Mouse (Mus musculus) megakaryocyte, adult 5-6 weeks (primary cell): ENCODE results near the gene Sesn1. TPM values are rescaled to one million over a fixed set of nuclear protein-coding genes. Genes with fewer than 3 reads are reported as not detected.
A peak's percentile ranks its signal among the peaks of the same experiment; 100 is the strongest.
"Not testable (repeated sequence)": the region's sequence is repeated elsewhere in the genome, so short reads cannot be mapped to it uniquely, and the experiment has no call there.

Source experiments
- ATAC-seq: 2 replicates; pipeline ENCODE4 v1.8.0; 2016; ENCODE audit warnings: mild to moderate bottlenecking, inconsistent platforms; ENCODE audit not compliant: poor library complexity, severe bottlenecking
- total RNA-seq, 2 experiments: library from RNA; stranded (forward) in 1 of 2; stranded (reverse) in 1 of 2; fragments of 153-499, 151-499 nt in 1 of 2; fragments of 221-1000, 200-1000 nt in 1 of 2; gene quantifications; 2 replicates each; pipeline versions ENCODE4 v1.2.3 to v1.2.4; 2015 to 2017

Gene Sesn1
- total RNA-seq, 2 experiments from 2014 or later, result 15.1 to 21.5 TPM

DNA sequence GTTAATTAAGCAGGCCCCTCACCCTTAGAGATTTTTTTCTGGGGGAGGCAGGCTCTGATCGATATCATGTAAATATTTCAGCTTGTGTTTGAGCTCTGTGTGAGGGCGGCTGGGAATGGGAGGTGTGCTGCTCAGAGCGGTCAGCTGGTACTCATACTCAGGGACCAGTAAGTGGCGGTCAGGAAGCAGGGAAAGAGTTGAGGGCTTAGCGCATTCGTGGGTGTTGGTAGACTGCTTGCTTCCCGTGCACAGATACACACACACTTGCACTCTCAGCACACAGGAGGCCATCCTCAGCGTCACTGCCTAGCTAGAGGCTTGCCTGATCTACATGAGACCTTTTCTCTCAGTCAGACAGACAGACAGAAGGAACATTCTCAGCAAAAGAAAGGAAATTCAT lies 91.7 kb downstream of the Sesn1 start:
- ATAC-seq, result no peak

DNA sequence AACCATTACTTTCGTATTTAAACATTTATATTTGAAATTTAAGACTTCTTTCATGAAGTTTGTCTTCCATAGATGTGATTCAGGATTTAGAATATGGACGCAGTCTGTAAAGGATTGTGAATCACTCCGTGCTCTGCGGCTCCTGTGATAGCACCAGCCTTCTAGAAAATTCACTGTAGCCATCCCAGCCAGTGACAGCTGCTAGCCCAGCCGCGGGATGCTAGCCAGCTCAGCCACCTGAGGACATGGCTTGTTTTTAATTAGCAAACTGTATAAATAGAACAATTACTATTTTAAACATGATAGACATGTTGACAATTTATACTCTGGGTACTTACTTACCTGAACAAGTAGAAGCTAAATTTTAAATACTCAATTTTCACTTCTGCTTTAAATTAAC lies 92.1 kb downstream of the Sesn1 start:
- no peak for ATAC-seq

DNA sequence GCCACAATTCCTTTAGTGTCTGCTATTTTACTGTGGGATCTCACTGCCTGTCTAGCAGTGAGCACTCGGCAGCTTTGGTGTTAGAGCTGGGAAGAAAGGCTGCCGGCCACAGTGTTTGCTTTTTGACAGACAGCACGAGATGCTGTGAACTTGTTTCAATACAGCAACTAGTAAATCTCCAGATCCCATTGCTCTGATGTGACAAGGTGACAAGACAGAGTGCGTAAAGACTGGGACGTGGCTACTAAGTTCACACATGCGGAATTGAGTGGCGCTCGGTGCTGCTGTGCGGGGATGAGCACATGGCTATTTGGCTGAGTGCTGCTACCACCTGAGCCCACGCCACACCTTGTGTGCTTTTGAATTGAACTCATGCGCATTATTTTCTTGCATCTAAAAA lies 97.7 kb downstream of the Sesn1 start:
- no peak for ATAC-seq

DNA sequence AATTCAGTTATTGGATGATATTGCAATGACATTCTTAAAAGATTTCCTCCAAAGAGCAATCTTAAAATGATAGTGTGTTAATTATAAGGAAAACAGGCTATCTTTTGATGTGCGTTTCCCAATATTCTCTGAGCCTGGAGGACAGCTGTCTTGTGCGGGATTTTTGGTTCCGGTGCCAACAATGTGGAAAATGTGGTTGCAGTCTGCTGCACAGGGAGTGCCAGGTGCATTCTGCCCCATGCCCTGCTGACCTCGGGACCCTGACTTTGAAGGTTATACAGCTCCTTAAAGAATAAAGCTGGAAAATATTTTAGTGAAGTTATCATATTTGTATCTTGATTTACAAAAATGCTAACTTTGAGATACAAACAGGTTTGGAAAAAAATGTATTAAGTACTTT lies 98.2 kb downstream of the Sesn1 start:
- no peak for ATAC-seq

DNA sequence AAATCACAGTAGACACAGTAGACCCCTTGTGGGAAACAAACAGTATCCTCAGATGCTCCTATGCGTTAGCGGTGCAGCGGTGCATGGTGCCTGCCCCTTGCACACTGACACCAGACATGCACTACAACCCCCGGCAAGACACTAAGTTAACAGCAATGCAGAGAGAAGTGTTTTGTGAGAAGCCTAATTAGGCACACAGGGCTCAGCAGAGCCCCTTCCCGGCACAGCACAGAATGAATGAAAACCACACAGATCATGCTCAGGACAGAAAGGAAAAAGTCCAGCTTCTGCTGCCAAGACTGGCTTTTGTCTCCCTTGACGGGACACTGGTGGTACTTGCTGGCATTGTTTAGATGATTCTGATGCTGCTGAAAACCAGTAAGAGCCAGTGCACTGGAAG lies 99.2 kb downstream of the Sesn1 start:
- no peak for ATAC-seq

DNA sequence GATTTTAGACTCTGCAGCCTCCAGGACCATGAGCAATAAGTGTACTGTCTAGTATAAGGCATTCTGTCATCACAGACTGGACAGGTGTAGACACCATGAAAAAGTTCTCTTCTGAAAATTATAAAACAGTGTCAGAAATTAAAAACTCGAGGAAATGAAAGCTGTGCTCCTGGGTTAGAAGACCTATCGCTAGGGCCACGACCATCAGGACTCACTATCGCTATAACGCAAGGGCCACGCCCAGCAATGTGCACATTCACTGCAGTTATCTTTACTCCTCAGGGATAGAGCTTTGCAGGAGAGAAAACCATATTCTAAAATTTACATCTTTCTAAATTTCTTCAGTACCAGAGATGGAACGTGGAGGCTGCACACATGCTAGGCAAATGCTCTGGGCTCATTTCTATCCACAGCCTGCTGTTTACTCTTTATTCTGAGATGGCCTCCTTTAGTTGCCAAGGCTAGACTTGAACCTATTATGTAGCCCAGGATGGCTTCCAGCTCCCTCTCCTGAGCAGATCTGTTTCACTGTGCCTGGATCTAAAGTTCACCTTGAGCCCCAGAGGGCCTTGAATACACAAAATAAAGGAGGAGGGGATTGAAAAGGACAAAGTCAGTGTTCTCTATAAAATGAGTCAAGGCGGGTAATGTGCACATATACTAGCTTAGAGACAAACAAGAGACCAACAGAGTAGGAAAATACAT lies 102.7 kb downstream of the Sesn1 start:
- no peak for ATAC-seq

DNA sequence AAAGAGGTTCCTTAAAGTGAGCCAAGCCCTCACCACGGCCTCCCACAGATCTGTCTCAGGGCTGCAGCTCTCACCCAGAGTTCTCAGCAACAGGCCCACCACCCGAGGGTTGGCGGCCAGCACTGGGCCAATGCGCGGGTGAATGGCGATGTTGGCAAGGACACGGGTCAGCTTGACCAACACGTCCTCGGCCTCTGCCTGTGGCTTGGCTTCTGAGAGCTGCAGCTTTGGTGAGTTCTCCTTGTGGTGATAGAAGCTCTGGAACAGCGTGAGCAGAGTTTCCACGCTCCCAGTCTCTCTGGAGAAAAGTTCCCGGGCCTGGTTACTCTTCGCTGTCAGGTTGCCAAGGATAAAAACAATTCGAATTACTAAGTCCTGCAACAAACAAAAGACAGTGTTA lies 117.0 kb downstream of the Sesn1 start:
- ATAC-seq, result no peak

DNA sequence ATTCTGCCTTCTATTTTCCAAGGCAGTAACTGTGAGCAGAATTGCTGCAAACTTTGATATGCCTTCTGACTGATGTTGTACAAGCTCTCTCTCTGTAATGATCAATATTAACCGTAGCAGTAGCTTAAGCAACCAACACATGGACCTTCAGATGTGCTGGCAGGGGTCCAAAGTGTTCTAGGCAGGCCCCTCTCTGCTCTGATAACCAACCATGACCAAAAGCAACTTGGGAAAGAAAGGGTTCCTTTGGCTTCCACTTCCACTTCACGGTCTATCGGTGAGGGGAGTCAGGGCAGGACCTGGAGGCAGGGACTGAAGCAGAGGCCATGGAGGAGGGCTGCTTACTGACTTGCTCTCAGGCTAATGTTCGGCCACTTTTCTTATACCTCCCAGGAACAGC lies 121.2 kb downstream of the Sesn1 start:
- no peak for ATAC-seq

DNA sequence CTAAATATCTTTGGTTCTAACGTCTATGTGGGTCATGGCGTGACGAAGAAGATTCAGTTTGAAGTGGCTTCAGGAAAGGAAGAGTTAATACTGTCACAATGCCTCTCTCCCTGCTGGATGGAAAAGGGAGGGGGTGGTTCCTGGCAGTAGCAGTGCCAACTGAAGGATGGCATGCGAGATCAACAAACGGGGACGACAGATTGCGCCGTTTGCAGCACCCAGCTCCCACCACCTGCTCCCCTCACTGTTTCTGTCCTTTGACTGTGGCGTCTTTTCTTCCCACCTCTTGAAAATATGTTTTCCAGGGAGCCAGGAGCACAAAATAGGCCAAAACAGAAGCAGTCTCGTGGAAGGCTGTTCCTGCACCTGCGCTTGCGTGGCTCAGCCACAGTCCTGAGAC lies 122.2 kb downstream of the Sesn1 start:
- no peak for ATAC-seq

DNA sequence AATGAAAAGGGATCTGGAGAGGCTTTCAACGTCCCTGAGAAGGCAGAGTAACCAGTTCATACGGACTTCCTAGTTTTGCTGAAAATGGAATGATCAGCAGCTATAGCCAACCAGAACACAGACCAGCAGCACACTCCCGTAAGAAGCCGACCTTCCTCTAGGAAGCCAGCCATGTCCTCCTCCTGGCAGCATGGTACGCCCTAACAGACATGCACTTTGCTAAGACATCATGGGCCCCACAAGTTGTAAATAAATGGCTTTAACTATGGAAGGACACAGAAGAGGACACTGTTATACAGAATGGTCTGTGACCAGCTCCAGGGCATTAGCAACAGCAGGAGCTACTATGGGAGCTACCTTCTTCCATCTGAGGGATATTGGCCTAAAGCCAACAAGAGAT lies 123.2 kb downstream of the Sesn1 start:
- ATAC-seq, result no peak

DNA sequence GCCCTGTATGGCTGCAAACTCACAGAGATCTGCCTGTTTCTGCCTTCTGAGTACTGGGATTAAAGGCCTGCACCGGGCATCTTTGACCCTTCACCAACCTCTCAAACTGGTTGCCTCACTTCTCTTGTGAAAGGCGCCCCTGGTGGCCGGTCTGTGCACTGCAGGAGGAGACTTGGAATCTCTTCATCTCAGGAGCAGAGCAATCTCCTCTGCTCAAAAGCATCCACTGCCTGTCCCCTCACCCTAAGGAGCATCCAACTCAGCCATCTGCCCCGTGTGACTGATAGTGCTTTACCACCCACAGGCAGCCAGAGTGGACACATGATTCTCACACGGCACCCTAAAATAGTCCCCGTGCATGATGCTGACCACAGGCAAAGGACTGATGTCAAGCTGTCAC lies 123.8 kb downstream of the Sesn1 start:
- 0 out of 2 replicates have a peak, but pooled peaks have one; percentile 39 for ATAC-seq

DNA sequence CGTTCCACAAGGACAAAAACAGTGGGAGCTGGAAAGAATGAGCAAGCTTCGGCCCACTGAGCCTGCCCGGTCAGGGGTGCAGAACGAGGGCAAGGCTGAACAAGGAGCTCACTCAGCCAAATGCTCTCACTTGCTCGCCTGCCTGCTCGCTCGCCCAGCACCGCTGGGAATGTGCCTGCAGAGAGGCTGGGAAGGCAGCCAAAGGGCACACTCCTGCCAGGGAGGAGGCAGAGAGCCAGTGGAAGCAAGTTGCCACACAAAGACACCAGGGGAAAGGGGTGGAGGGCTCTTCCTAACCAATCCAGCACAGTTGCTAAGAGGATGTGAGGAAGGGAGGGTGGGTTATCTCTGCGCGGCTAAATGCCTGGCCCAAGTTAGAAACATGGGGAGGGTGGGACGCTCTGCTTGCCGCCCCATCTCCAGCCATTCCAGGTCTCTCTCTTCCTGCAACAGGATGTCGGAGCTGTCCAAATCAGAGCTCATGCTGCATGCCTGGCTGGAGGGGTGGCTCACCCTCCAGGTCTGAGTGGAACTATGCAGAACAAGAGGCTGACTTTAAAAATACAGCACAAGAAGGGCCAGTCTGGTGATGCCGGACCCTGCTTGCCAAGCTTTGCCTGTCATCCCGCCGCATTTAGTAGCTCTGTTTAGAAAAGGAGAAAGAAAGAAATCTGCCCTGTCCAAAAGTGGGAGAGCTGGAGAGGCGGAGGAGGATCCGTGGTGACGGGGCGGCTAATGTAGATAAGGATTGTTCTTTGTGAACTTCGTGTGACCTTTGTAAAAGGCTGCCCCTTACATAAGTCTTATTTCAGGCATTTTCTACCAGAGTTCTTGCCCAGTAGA lies 125.1 kb downstream of the Sesn1 start:
- no peak for ATAC-seq

DNA sequence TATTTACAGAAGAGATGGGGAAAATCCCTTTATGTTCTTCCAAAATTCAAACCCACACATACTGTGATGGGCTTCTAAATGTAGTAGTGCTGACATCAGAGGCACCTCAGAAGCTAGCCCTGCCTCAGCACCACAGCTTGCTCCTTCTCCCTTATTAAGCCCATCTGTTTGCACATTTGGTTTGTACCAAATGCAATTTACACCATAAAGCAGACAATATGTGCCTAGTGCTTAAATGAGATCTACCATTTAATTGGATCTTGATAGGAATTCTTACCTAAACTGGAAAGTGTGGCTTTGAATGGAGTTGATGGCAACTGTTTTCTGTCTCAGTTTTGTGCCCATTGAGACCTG lies 125.7 kb downstream of the Sesn1 start:
- no peak for ATAC-seq

DNA sequence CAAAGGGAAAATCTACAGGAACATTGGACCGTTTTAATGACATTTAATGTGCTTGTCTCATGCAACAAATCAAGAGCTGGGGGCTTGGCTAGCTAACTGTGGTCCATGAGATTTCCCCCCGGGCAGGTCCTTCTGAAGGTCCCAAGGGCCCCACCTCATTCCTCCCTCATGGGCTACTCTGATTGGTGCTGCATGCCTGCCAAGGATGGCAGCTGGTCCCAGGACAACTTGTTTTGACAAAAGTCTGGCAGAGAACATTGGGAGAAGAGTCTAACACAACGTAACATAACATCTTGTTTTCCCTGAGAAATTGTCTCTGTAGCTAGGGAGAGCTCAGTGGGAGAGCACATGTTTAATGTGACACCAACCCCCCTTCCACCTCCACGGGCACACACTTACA lies 126.4 kb downstream of the Sesn1 start:
- ATAC-seq, result no peak

DNA sequence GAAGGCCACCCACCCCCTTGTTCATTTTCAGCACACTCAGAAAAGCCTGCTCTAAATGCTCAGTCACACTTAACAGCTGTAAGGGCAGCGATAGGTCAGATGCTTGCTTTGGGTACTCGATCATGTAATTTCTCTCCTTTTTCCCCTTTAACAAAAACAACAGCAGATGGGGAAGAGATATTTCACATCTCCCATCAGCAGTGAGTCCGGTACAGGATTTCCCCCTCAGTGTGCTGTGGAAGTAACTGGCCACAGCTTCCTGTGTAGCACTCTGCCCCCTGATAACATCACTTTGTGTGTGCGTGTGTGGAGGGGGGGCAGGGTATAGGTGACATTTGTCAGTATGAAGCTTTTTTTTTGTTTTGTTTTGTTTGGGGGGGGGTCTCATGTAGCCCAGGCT lies 127.4 kb downstream of the Sesn1 start:
- ATAC-seq, result peak; percentile 83

DNA sequence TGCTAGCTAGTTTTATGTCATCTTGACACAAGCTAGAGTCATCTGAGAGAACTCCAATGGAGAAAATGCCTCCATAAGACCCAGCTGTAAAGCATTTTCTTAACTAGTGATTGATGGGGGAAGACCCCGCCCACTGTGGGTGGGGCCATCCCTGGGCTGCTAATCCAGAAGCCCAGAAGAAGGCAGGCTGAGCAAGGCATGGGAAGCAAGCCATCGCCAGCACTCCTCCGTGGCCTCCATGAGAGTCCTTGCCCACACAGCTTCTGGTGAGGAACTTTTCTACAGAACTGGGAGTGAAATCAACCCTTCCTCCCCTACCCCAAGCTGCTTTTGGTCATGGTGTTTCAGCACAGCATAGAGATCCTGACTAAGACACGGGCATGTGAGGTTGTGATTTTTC lies 129.4 kb downstream of the Sesn1 start:
- ATAC-seq, result no peak

DNA sequence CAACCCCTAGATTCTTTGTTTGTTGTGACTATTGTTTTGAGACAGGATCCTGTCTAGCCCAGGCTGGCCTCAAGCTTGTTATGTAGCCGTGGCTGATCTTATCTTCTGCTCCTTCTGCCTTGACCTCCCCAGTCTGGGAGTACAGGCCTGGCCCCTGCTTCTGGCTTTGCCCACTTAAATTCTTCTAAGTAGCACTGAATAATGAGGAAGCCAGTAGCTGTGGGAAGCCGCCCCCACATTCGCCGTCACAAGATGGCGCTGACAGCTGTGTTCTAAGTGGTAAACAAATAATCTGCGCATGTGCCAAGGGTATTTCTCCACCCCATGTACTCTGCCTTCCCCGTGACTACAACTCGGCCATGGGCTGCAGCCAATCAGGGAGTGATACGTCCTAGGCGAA lies 142.6 kb downstream of the Sesn1 start:
- not testable (repeated sequence) for ATAC-seq

DNA sequence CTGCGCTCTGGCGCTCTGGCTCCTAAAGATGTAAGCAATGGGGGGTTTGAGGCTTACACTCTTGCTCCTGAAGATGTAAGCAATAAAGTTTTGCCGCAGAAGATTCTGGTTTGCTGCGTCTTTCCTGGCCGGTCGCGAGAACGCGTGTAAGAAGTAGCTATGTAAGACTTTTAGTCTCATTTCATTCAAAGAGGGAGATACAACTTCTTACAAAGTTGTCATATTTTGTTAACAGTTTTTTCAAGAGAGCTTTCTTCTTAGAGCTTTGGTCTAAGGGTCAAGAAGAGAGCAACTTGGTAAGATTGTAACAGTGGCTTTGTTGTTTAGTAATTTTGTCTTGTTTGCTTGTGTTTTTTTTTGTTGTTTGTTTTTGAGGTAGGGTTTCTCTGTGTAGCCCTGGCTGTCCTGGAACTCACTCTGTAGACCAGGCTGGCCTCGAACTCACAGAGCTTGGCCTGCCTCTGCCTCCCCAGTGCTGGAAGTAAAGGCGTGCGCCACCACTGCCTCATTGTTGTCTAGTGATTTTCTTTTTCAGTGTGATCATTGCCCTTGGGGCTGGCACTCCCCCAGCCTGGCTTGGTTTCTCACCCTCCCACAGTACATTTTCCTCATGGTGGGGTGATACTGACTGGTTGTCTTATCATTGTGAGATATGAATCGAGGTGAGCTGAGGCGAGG lies 143.3 kb downstream of the Sesn1 start:
- peak; percentile 68; the same call in 1 of the 2 replicates for ATAC-seq

DNA sequence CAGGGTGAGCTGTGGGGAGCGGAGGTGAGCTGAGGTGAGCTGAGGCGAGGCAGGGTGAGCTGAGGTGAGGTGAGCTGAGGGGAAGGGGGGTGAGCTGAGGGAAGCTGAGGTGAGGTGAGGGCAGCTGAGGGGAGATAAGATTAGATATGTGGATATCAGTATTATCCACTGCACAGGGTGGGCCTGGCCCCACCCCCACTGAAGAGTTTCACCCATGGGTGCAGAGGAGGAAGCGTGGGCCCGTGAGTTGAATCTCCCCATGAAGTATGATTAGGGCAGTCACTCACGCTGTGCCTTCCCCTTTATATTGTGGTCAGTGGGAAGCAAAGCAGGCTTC lies 143.8 kb downstream of the Sesn1 start:
- no peak; the same call in none of the 2 replicates for ATAC-seq

DNA sequence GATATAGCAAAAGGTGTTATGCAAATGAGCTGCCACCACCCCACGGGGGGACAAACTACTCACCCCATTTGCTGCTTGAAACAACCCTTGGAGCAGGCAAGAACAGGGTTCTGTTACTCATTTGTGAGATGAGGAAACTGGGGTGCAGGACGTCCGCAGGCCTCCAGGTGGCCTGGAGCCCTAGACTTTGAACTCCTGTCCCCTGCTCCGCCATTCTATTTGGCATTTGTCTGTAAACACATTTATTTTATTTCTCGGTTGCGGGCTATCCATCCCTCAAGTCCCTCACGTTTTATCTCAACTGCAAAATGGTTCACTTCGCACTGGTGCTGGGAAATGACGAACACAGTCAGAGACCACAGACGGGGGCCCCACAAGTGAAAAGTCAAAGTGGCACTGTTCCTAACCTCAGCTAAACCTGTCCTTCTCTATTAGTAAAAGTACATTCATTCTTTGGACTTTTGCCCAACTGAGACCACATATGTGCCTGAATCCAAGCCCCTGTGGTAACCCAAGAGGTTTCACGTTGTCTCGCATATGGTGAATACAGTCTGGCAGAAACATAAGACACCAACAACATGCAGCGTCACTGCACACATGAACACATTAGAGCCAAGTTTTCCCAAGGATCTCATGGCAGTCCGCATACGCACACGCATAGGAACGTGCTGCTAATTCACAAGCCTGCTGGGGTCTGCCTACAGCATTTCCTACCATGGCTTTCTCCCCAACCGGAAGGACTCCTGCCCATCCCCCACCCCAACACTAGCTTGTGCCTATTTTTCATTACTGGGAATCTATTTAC lies 147.9 kb downstream of the Sesn1 start:
- peak; percentile 38 for ATAC-seq
